Mouse (Mus musculus) kidney, adult 2 months (tissue): ENCODE results near the gene Sema5b. TPM values are rescaled to one million over a fixed set of nuclear protein-coding genes. Genes with fewer than 3 reads are reported as not detected.

Source experiments
- DNase-seq: peaks from one replicate; pipeline ENCODE4 v3.0.0; 2021
- H3K27ac ChIP-seq: fragments of 200-500 bp; 2 replicates; pipeline ENCODE4 v1.5.1; 2012; ENCODE audit warnings: low read depth, low read length, control low read depth, inconsistent platforms; ENCODE audit not compliant: insufficient read depth
- H3K27me3 ChIP-seq: fragments of 200-500 bp; replicated peaks from 2 replicates; pipeline ENCODE4 v1.6.1; 2012; ENCODE audit warnings: mild to moderate bottlenecking, moderate library complexity, low read length, inconsistent platforms; ENCODE audit not compliant: control insufficient read depth, insufficient read depth
- H3K36me3 ChIP-seq: fragments of 200-500 bp; 2 replicates; pipeline ENCODE4 v1.6.1; 2012; ENCODE audit warnings: mild to moderate bottlenecking, moderate library complexity, low read length, inconsistent platforms; ENCODE audit not compliant: control insufficient read depth, insufficient read depth
- H3K4me1 ChIP-seq: fragments of 200-500 bp; 2 replicates; pipeline ENCODE4 v1.6.1; 2011; ENCODE audit warnings: low read length; ENCODE audit not compliant: control insufficient read depth, insufficient read depth
- H3K4me3 ChIP-seq: fragments of 200-500 bp; 2 replicates; pipeline ENCODE4 v1.5.1; 2011; ENCODE audit warnings: mild to moderate bottlenecking, low read depth, low read length, control low read depth; ENCODE audit not compliant: insufficient read depth
- CTCF ChIP-seq: fragments of 200-500 bp; conservative IDR thresholded peaks from 2 replicates; pipeline ENCODE4 v1.5.1; 2011; ENCODE audit warnings: low read depth, mild to moderate bottlenecking, control low read depth, low read length, moderate library complexity, mixed read lengths; ENCODE audit not compliant: insufficient read depth, insufficient read length
- POLR2A ChIP-seq: fragments of 200-500 bp; IDR thresholded peaks from one replicate; pipeline ENCODE4 v1.6.1; 2011; ENCODE audit warnings: low read depth, low read length, control low read depth
- WGBS: fragments of 180-500 bp; shearing (Covaris S2); methylation state at CpG from one replicate; pipeline ENCODE4 v1.1.7; 2018; 5-methylcytosine and 5-hydroxymethylcytosine counted together
- polyA plus RNA-seq: library from polyadenylated mRNA; depleted of rRNA; stranded (reverse); fragments of >200 nt; gene quantifications from 2 replicates; pipeline ENCODE4 v1.2.3, GENCODE M21; 2012

Gene Sema5b
- polyA plus RNA-seq, 1 experiment = 1.4 TPM

DNA sequence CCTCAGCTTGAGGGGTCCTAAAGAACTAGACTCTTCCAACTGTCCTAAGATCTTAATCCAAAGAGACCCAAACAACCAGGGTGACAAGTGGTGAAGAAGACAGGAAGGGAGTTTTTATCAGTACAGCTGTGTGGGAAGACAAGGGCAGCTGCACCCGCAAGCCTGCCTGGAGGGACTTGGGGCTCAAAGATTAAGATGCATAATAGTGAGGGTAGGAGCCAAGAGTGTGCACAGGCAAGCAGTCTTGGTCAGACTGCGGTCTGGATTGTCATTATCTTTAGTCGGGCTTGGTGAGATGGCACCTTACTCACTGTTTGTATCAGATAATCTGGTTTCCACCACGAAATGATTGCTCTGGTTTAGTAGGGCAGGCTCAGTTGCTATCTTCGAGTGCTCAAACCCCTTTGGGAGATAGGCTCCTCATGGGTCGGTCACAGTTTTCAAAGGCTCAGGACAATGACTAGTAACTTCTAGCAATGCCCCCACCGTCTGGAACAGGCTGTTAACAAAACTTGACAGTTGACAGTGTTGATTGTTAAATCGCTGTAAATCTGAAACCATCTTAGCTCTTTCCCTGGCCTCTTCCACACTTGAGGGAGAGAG is 136.7 kb downstream of the Sema5b start:
- no peaks in the 10 kb centered on the region for H3K36me3 ChIP-seq
- no peaks in the 10 kb centered on the region for H3K27me3 ChIP-seq
- DNase-seq = no peak
- 67% methylated on average over 8 of the region's 8 CpGs for WGBS
- no peak overlapping the region for H3K4me3 ChIP-seq
- no peak overlapping the region for H3K27ac ChIP-seq
- TF ChIP-seq CTCF (no peak), POLR2A (no peak)
- no peaks in the 10 kb centered on the region for H3K4me1 ChIP-seq

DNA sequence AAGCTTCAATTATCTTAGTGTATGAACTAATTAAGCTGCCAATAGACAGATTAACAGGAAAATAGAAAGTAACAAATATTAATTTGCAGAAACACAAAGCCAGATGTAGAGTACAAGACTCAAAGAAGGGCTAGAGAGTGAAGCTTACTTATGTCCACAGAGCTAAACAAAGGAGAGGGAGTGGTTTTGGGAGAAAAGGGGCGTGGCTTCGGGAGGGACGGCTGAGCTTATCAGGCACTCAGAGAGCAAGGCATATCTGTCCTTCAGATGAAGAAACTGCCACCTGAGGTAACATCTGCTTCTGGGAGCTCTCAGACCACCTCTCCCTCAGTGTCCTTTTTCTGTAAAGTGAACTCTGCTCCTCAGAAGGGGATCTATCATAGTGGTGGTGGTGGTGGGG is 137.5 kb downstream of the Sema5b start:
- Histone ChIP-seq H3K27me3 (no peaks in the 10 kb centered on the region), H3K4me3 (no peak overlapping the region), H3K36me3 (no peaks in the 10 kb centered on the region), H3K4me1 (no peaks in the 10 kb centered on the region), H3K27ac (no peak overlapping the region)
- no peak for DNase-seq
- WGBS = 25% methylated on average over 3 of the region's 3 CpGs
- TF ChIP-seq POLR2A = no peak
- TF ChIP-seq CTCF = no peak

DNA sequence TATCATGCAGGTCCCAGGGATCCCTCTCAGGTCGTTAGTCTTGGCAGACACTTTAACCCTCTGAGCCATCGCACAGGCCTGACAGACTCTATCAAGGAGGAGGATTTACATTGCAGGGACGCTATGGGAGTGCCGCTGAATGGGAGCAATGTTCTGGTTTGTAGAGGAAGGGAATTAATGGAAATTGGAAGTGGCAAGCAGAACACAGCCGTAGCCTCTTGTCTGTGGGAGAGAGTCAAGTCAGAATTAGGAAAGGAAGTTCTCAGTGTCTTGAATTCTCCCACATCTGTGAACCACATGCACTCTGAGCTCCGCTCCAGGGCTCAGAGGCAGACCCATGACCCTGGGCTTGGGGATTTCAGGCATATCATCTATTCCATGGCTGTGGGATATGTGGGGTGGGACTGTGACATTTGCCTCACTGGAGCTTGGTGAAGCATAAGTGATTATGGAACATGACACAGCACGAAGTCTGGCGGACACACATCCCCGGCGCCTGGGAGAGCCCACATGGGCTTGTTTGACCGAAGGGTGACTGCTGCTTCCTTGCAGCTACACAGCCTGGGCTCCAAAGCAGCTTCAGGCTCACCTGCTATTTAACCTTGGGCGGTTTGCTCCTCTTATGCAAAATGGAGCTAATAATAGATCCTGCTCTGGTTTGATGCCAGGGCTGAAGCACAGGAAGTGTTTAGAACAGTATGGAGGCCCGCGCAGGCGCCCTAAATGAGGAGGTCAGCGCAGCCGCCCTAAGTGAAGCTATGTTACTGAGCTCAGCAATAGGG is 140.6 kb downstream of the Sema5b start:
- TF ChIP-seq POLR2A = no peak
- no peak for TF ChIP-seq CTCF
- no peak for DNase-seq
- 59% methylated on average over 17 of the region's 17 CpGs for WGBS

DNA sequence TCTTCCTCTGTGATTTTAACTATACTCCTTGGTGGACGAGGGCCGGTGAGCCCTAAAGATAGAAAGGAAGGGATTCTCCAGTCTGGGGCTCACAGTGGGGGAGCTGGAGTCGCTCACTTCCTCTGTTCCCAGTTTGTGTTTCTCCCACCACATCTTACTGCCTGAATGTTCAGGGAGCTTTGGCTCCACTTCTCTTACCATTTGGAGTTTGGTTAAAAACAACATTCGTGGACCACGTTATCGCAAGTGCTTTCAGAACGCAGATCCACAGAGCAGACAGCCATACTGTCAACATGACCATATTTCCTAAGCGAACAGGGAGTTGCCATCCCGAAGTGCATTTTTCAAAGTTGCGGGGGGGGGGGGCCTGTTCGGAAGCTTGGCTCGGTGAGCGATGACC is 144.1 kb downstream of the Sema5b start:
- WGBS = 50% methylated on average over 13 of the region's 13 CpGs
- H3K4me3 ChIP-seq = no peak overlapping the region
- H3K36me3 ChIP-seq = no peaks in the 10 kb centered on the region
- no peaks in the 10 kb centered on the region for H3K4me1 ChIP-seq
- TF ChIP-seq CTCF = no peak
- H3K27ac ChIP-seq = no peak overlapping the region
- no peaks in the 10 kb centered on the region for H3K27me3 ChIP-seq
- no peak for DNase-seq

More for the DNA sequence above, 140.6 kb downstream of the Sema5b start:
- no peaks in the 10 kb centered on the region for H3K4me1 ChIP-seq
- H3K36me3 ChIP-seq = no peaks in the 10 kb centered on the region
- H3K4me3 ChIP-seq = no peak overlapping the region
- H3K27me3 ChIP-seq = no peaks in the 10 kb centered on the region
- no peak overlapping the region for H3K27ac ChIP-seq

DNA sequence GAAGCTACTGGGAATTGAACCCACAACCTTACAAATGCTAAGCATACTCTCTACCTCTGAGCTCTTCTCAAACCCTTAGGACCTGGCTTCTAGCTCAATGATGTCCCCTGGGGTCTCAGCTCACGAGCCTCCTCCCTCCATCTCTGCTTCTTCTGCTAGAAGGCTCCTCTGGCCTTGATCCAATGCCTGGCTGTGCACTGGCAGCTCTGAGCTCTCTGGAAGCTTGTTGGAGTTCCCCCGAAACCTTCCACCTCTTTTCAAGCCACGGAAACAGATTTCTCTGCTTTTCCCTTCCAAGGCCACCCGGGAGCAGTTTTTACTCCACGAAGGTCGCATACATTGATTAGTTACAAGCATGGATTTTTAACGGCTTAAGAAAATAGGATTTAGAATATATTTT is 145.5 kb downstream of the Sema5b start:
- no peak overlapping the region for H3K27ac ChIP-seq
- H3K27me3 ChIP-seq = no peaks in the 10 kb centered on the region
- H3K36me3 ChIP-seq = no peaks in the 10 kb centered on the region
- no peak for TF ChIP-seq POLR2A
- TF ChIP-seq CTCF = no peak
- no peaks in the 10 kb centered on the region for H3K4me1 ChIP-seq
- WGBS = 78% methylated on average over 7 of the region's 7 CpGs
- no peak overlapping the region for H3K4me3 ChIP-seq
- no peak for DNase-seq

DNA sequence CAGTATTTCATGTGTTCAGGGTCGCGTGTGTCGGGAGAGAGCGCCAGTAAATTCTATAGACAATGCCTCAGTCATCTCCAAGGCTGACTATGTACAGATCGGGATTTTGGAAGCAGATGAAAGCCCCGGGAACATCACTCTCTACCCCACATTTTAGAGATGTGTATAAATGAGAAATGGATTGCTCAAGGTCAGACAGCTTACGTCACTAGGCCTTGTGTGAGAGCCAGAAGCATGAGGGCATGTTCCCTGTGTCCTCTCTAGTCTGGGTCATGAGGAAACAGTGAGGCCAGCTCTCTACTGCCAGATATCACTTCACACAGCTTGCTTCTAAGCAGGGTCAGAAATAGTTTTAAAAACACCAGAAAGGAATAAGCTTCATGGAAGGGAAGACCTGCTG is 150.7 kb downstream of the Sema5b start:
- Histone ChIP-seq H3K27ac (no peak overlapping the region), H3K27me3 (no peaks in the 10 kb centered on the region), H3K4me3 (no peak overlapping the region), H3K4me1 (no peaks in the 10 kb centered on the region), H3K36me3 (no peaks in the 10 kb centered on the region)
- TF ChIP-seq CTCF = no peak
- no peak for TF ChIP-seq POLR2A
- WGBS = 90% methylated on average over 7 of the region's 7 CpGs
- DNase-seq = no peak

DNA sequence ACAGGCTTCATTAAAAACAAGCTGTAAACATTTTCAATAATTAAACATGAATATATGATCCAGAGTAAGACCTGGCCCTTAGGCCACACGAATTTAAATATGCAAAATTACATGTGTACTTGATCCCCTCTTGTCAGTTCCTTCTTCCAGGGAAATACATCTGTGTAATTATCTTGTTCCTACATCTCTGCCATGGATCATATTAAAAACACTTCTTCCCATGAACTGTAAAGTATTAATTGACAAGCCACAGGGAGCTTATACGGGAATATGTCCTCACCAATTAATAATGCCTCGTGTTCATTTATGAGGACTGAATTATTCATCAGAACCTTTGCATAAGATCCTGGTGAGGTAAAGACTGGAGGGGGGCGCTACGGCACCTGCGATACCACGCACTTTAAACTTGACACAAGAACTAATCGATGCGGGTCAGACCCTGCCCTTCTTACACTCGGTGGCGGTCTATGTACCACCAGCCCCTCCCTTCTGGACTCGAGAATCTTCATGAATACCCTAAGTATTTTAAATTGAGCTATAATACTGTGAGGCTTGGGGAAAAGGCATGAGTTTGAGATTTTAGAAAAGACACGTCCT is 153.4 kb downstream of the Sema5b start:
- no peak for DNase-seq
- no peaks in the 10 kb centered on the region for H3K27me3 ChIP-seq
- no peak overlapping the region for H3K4me3 ChIP-seq
- 93% methylated on average over 13 of the region's 13 CpGs for WGBS
- no peak overlapping the region for H3K27ac ChIP-seq
- no peaks in the 10 kb centered on the region for H3K4me1 ChIP-seq
- TF ChIP-seq CTCF = no peak
- TF ChIP-seq POLR2A = no peak
- no peaks in the 10 kb centered on the region for H3K36me3 ChIP-seq
